Mouse (Mus musculus) embryonic fibroblast, embryonic 13.5 days (primary cell): ENCODE data around the gene Ddx28. TPM values are rescaled to one million over a fixed set of nuclear protein-coding genes. Genes with fewer than 3 reads are reported as not detected.

Source experiments
- H3K27ac ChIP-seq: 2 replicates; pipeline ENCODE4 v1.5.1; 2012; ENCODE audit warnings: low read length, control low read depth, inconsistent platforms; ENCODE audit not compliant: insufficient read depth
- H3K4me1 ChIP-seq: 2 replicates; pipeline ENCODE4 v1.6.1; 2011; ENCODE audit warnings: low read length; ENCODE audit not compliant: control insufficient read depth, insufficient read depth
- H3K4me3 ChIP-seq: 2 replicates; pipeline ENCODE4 v1.5.1; 2011; ENCODE audit warnings: mild to moderate bottlenecking, control low read depth, low read length; ENCODE audit not compliant: insufficient read depth
- CTCF ChIP-seq: IDR thresholded peaks from 2 replicates; pipeline ENCODE4 v1.5.1; 2011; ENCODE audit warnings: mild to moderate bottlenecking, control low read depth, low read length, moderate library complexity, borderline replicate concordance; ENCODE audit not compliant: insufficient read depth
- POLR2A ChIP-seq: IDR thresholded peaks from 2 replicates; pipeline ENCODE4 v1.6.1; 2011; ENCODE audit warnings: low read depth, mild to moderate bottlenecking, control low read depth, low read length, moderate library complexity
- polyA plus RNA-seq: library from polyadenylated mRNA; stranded (reverse); fragments of >200 nt; gene quantifications from 2 replicates; pipeline ENCODE4 v1.2.4, GENCODE M21; 2011; ENCODE audit warnings: low read depth; ENCODE audit not compliant: missing spikeins, insufficient read length

Ddx28 gene
- polyA plus RNA-seq = 7.3 and 8.8 TPM in 2 replicates

- TF ChIP-seq CTCF (no peak), POLR2A (no peak)
- Histone ChIP-seq H3K4me3 (peak within 1 kb of the TSS; percentile 65), H3K27ac (peak within 1 kb of the TSS; percentile 20), H3K4me1 (peaks cover 9% of the 10 kb centered on the region)
These were observed at the start of gene Ddx28 for GRCm38 (mm10) chr8:106011643-106011986. Ddx28 (minus strand) TSS chr8:106011882.

GRCm38 (mm10) chr8:106060521-106060920 lies 48.8 kb upstream of the Ddx28 start:
- no peak for TF ChIP-seq POLR2A
- TF ChIP-seq CTCF = no peak
- H3K4me3 ChIP-seq = peak overlapping the region; percentile 82
- peaks cover 3% of the 10 kb centered on the region; the same call in 1 of the 2 replicates for H3K4me1 ChIP-seq
- H3K27ac ChIP-seq = peak overlapping the region; percentile 83; the same call in 1 of the 2 replicates

GRCm38 (mm10) chr8:106059613-106060371 lies 48.1 kb upstream of the Ddx28 start:
- Histone ChIP-seq H3K27ac (peak overlapping the region; percentile 83), H3K4me3 (peak overlapping the region; percentile 82), H3K4me1 (peaks cover 3% of the 10 kb centered on the region; the same call in 1 of the 2 replicates)
- no peak for TF ChIP-seq CTCF
- peak; percentile 32 for TF ChIP-seq POLR2A

GRCm38 (mm10) chr8:106058731-106059612 lies 47.3 kb upstream of the Ddx28 start, which contains the start of gene Nfatc3:
Nfatc3 (plus strand) TSS chr8:106058840.
- H3K27ac ChIP-seq = peak within 1 kb of the TSS; percentile 96
- TF ChIP-seq CTCF (no peak), POLR2A (peak; percentile 73)
- peak within 1 kb of the TSS; percentile 82 for H3K4me3 ChIP-seq
- peaks cover 3% of the 10 kb centered on the region; the same call in 1 of the 2 replicates for H3K4me1 ChIP-seq

GRCm38 (mm10) chr8:106056455-106056982 lies 44.8 kb upstream of the Ddx28 start:
- no peak overlapping the region for H3K4me3 ChIP-seq
- 0 out of 2 replicates have a peak, but pooled peaks cover 3% of the 10 kb centered on the region for H3K4me1 ChIP-seq
- TF ChIP-seq POLR2A (no peak), CTCF (no peak)
- H3K27ac ChIP-seq = no peak overlapping the region

- Histone ChIP-seq H3K4me1 (0 out of 2 replicates have a peak, but pooled peaks cover 3% of the 10 kb centered on the region), H3K4me3 (no peak overlapping the region), H3K27ac (no peak overlapping the region)
- TF ChIP-seq CTCF (no peak), POLR2A (no peak)
These were observed 43.4 kb upstream of the Ddx28 start for GRCm38 (mm10) chr8:106055038-106055437.

- H3K4me1 ChIP-seq = 0 out of 2 replicates have a peak, but pooled peaks cover 3% of the 10 kb centered on the region
- H3K27ac ChIP-seq = no peak overlapping the region
- TF ChIP-seq POLR2A = no peak
- TF ChIP-seq CTCF = no peak
- no peak overlapping the region for H3K4me3 ChIP-seq
These were observed 42.6 kb upstream of the Ddx28 start for GRCm38 (mm10) chr8:106054190-106054811.

- H3K27ac ChIP-seq = no peak overlapping the region
- TF ChIP-seq POLR2A (no peak), CTCF (no peak)
- H3K4me3 ChIP-seq = no peak overlapping the region
These were observed 40.9 kb upstream of the Ddx28 start for GRCm38 (mm10) chr8:106052510-106053089.

GRCm38 (mm10) chr8:106051068-106051467 lies 39.4 kb upstream of the Ddx28 start:
- Histone ChIP-seq H3K4me3 (no peak overlapping the region), H3K27ac (no peak overlapping the region), H3K4me1 (no peaks in the 10 kb centered on the region)
- TF ChIP-seq CTCF (no peak), POLR2A (no peak)

More at GRCm38 (mm10) chr8:106052510-106053089, 40.9 kb upstream of the Ddx28 start:
- H3K4me1 ChIP-seq = no peaks in the 10 kb centered on the region
